Mouse (Mus musculus): ENCODE measurements at regions not wholly inside any gene's neighbourhood (a gene's known extent, or its start where the extent isn't known, plus 50 kb on each side); places are given as distances from the start of the nearest gene placed in this dataset.

- TF ChIP-seq EP300 (optimal IDR thresholded peaks at IDR 0.05) (no peak), CTCF (IDR thresholded peaks at IDR 0.05; ENCODE audit: low read depth) (no peak)
Measured at GRCm38 (mm10) chr19:19344426-19344811, 233.4 kb upstream of the Rorb start.
